Mouse (Mus musculus): ENCODE measurements at regions not wholly inside any gene's neighbourhood (a gene's known extent, or its start where the extent isn't known, plus 50 kb on each side); places are given as distances from the start of the nearest gene placed in this dataset.

- no peak for DNase-seq (ENCODE audit: low spot score)
These were observed 116.4 kb upstream of the Lhx5 start for GRCm38 (mm10) chr5:120315116-120315515.

GRCm38 (mm10) chr5:120318951-120319350, 112.5 kb upstream of the Lhx5 start:
- DNase-seq (ENCODE audit: low spot score), result no peak

- DNase-seq (ENCODE audit: low spot score), result no peak
These were observed 109.3 kb upstream of the Lhx5 start for GRCm38 (mm10) chr5:120322031-120322731.

- DNase-seq (ENCODE audit: low spot score), result no peak
These were observed 108.7 kb upstream of the Lhx5 start for GRCm38 (mm10) chr5:120322732-120323316.

GRCm38 (mm10) chr5:120324111-120324510, 107.4 kb upstream of the Lhx5 start:
- no peak for DNase-seq (ENCODE audit: low spot score)

GRCm38 (mm10) chr5:120325386-120325910, 106.1 kb upstream of the Lhx5 start:
- DNase-seq (ENCODE audit: low spot score), result no peak

GRCm38 (mm10) chr5:120332030-120332429, 99.5 kb upstream of the Lhx5 start:
- peak; percentile 19 for DNase-seq (ENCODE audit: low spot score)

- no peak for DNase-seq (ENCODE audit: low spot score)
These were observed 92.3 kb upstream of the Lhx5 start for GRCm38 (mm10) chr5:120339162-120339561.

- no peak for DNase-seq (ENCODE audit: low spot score)
These were observed 90.7 kb upstream of the Lhx5 start for GRCm38 (mm10) chr5:120340696-120341231.

GRCm38 (mm10) chr5:120350461-120350860, 81.0 kb upstream of the Lhx5 start:
- no peak for DNase-seq (ENCODE audit: low spot score)

GRCm38 (mm10) chr5:120351827-120352226, 79.7 kb upstream of the Lhx5 start:
- DNase-seq (ENCODE audit: low spot score), result no peak

GRCm38 (mm10) chr5:120353657-120354056, 77.8 kb upstream of the Lhx5 start:
- no peak for DNase-seq (ENCODE audit: low spot score)

GRCm38 (mm10) chr5:120356950-120357349, 74.5 kb upstream of the Lhx5 start:
- no peak for DNase-seq (ENCODE audit: low spot score)

GRCm38 (mm10) chr5:120358084-120358690, 73.3 kb upstream of the Lhx5 start:
- no peak for DNase-seq (ENCODE audit: low spot score)

- no peak for DNase-seq (ENCODE audit: low spot score)
These were observed 65.5 kb upstream of the Lhx5 start for GRCm38 (mm10) chr5:120365950-120366467.

- no peak for DNase-seq (ENCODE audit: low spot score)
These were observed 62.7 kb upstream of the Lhx5 start for GRCm38 (mm10) chr5:120368797-120369196.

- DNase-seq (ENCODE audit: low spot score), result no peak
These were observed 60.2 kb upstream of the Lhx5 start for GRCm38 (mm10) chr5:120371176-120371819.

GRCm38 (mm10) chr5:120373426-120373825, 58.1 kb upstream of the Lhx5 start:
- DNase-seq (ENCODE audit: low spot score), result no peak

Measured in ovary, postnatal 36 days (tissue).